Mouse (Mus musculus): ENCODE data around the gene U2af2. TPM values are rescaled to one million over a fixed set of nuclear protein-coding genes. Genes with fewer than 3 reads are reported as not detected.

The U2af2 gene
- polyA plus RNA-seq, 1 experiment from 2014 or later: 114 TPM

DNA sequence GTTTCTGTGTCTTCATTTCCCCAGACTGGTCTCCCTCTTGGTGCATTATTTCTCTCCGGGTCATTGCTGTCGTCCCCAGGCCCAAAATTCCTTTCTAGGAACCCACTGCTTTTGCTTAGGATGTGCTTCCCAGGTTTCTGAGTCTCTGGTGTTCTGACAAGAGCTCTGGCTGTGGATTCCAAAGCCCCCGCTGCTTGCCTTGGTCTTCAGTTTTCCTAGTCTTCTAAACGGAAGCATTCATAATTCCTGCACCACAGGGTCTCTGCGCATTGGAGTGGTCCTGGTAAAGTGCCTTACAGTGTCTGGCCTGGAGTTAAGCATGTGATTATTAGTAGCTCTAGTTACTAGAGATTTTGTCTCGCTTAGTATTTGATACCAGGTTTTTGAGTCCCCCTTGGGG is 18.9 kb downstream of the U2af2 start:
- Histone ChIP-seq H3K9ac (peak overlapping the region; percentile 98), H3K4me1 (replicated peaks) (peaks cover 40% of the 10 kb centered on the region), H3K27me3 (no peaks in the 10 kb centered on the region), H3K27ac (peak overlapping the region; percentile 93), H3K4me2 (peak overlapping the region; percentile 93), H3K9me3 (no peaks in the 10 kb centered on the region), H3K4me3 (peak overlapping the region; percentile 99), H3K36me3 (peaks cover 50% of the 10 kb centered on the region)
- WGBS: 21% methylated on average over 6 of the region's 6 CpGs
- no peak for ATAC-seq (ENCODE audit: low FRiP score)

DNA sequence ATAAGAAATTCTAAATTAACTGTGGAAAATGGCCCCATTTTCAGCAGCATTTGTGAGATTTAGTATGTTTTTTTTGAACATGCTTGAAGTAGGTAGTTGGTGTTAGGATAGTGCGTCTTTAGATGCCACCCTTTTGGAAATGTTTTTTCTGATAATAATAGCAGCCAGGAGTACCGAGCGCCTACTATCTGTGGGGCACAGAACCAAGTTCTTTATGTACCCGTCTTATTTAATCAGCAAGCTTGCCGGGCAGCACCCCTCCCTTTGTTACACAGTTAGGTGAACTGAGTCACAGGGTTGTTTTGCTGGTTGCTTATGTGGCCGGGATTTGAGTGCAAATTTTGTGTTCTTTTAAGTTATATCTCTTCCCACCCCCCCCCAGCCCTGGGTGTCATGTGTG is 19.3 kb downstream of the U2af2 start:
- no peaks in the 10 kb centered on the region for H3K27me3 ChIP-seq

DNA sequence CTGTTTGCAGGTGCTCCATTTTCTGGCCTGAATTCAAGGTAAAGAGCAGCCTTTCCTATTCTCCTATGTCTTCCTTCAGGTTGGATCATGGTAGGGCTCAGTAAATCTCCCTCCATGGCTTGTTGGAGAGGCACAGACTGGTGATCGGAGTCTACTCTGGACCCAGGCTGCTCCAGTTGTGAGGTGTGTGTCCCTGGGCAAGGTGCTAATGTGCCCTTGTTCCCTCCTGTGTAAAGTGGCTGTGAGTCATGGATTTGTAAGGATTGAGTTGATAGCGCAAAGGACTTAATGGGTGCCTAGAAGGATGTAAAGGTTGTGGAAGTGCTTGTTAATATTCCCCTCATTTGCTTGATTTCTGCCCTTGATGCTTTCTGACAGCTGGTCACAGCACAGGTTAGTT is 20.0 kb downstream of the U2af2 start:
- H3K4me1 ChIP-seq (replicated peaks): peaks cover 46% of the 10 kb centered on the region
- no peaks in the 10 kb centered on the region for H3K9me3 ChIP-seq
- 93% methylated on average over 2 of the region's 2 CpGs for WGBS
- ATAC-seq (ENCODE audit: low FRiP score): no peak
- no peaks in the 10 kb centered on the region for H3K27me3 ChIP-seq
- peak overlapping the region; percentile 9; the same call in 1 of the 2 replicates for H3K4me3 ChIP-seq
- peak overlapping the region; percentile 93; the same call in 1 of the 2 replicates for H3K4me2 ChIP-seq
- H3K9ac ChIP-seq: 0 out of 2 replicates have a peak overlapping the region, but pooled peaks have one; percentile 98
- peaks cover 47% of the 10 kb centered on the region for H3K36me3 ChIP-seq
- no peak overlapping the region for H3K27ac ChIP-seq

More for the DNA sequence above, 19.3 kb downstream of the U2af2 start:
- Histone ChIP-seq H3K4me3 (peak overlapping the region; percentile 99), H3K9ac (peak overlapping the region; percentile 98), H3K4me1 (replicated peaks) (peaks cover 43% of the 10 kb centered on the region), H3K9me3 (no peaks in the 10 kb centered on the region), H3K27ac (no peak overlapping the region), H3K36me3 (peaks cover 51% of the 10 kb centered on the region), H3K4me2 (peak overlapping the region; percentile 93)
- 68% methylated on average over 6 of the region's 6 CpGs for WGBS
- ATAC-seq (ENCODE audit: low FRiP score): no peak

DNA sequence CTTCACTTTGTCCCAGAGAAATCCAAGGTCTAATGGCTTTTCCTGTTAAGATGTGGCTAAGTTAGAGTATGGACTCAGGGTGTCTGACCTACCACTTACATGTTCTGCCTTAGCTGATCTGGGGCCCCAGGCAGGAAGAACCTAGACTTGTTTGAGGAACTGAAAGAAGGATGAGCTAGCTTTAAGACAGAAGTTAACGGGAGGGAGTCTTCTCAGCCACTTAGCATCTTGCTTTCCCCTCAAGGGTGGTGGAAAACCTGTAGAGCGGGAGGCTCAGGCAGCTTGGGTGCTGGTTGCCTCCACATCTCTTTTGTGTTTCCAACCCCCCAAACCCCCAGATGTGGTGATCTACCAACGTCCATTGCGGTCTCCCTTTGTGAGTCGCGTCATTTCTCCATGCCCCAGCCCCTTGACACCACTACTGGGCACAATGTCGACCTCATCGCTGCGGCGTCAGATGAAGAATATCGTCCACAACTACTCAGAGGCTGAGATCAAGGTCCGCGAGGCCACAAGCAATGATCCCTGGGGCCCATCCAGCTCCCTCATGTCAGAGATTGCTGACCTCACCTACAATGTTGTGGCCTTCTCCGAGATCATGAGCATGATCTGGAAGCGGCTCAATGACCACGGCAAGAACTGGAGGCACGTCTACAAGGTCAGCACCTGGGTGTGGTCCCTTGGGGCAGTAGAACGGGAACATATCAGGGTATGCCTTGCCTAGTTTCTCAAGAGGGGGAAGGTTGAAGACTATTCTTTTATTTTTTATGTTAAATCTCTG is 21.6 kb downstream of the U2af2 start:
- no peak overlapping the region for H3K4me2 ChIP-seq

DNA sequence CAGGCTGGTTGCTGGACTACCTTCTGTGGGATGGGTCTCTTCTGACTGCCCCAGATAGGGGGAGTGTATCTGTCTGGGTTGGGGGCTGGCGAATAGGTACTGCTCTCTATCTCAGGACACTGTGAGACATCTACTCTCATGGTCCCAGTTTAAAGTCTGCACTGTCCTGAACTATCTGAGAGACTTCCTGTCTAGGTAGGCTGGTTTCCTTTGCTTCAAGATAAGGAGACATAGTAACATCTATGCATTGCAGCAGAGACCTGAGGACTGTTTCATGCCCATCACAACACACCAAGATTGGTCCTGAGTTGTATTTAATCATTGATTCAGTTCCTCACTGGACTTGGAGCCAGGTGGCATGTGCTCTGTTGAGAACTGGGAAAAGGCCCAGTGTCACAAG is 23.6 kb downstream of the U2af2 start:
- 90% methylated on average over 1 of the region's 1 CpGs for WGBS
- ATAC-seq (ENCODE audit: low FRiP score): no peak
- peaks cover 44% of the 10 kb centered on the region for H3K36me3 ChIP-seq

More for the DNA sequence above, 21.6 kb downstream of the U2af2 start:
- no peak overlapping the region for H3K27ac ChIP-seq
- ATAC-seq (ENCODE audit: low FRiP score): no peak
- no peak overlapping the region for H3K9ac ChIP-seq
- peaks cover 42% of the 10 kb centered on the region for H3K36me3 ChIP-seq
- no peaks in the 10 kb centered on the region for H3K27me3 ChIP-seq
- no peaks in the 10 kb centered on the region for H3K9me3 ChIP-seq
- 94% methylated on average over 18 of the region's 18 CpGs for WGBS
- H3K4me3 ChIP-seq: no peak overlapping the region
- H3K4me1 ChIP-seq (replicated peaks): peaks cover 46% of the 10 kb centered on the region

DNA sequence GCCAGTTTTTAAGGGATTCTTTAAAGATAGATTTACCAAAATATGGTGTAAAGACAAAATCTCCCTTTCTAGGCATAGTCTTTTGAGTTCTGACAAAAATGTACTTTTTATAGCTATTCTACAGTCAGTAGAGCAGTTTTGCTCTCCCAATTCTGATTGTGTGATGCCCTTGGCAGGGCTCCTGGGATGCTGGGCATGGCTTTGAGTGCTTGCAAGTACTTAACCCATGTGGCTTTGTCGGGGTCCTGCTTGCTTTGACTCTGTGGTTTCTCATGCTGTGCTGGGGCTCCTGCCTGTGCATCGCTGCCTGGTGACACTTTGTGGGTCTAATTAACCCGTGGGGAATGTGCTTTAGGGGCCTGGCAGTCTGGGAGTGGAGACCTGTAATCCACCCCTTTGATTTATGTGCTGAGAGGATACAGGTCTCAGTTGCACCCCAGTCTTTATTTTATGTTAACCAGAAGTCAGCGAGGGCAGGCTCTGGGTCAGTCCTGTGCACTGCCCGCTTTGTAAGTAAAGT is 25.0 kb downstream of the U2af2 start:
- ATAC-seq (ENCODE audit: low FRiP score): no peak
- no peak overlapping the region for H3K4me3 ChIP-seq
- peaks cover 55% of the 10 kb centered on the region for H3K36me3 ChIP-seq
- no peak overlapping the region for H3K9ac ChIP-seq
- no peaks in the 10 kb centered on the region for H3K27me3 ChIP-seq
- 82% methylated on average over 5 of the region's 5 CpGs for WGBS
- peaks cover 32% of the 10 kb centered on the region for H3K4me1 ChIP-seq (replicated peaks)
- H3K4me2 ChIP-seq: no peak overlapping the region
- no peak overlapping the region for H3K27ac ChIP-seq
- H3K9me3 ChIP-seq: no peaks in the 10 kb centered on the region

More for the DNA sequence above, 23.6 kb downstream of the U2af2 start:
- no peak overlapping the region for H3K4me2 ChIP-seq
- H3K9me3 ChIP-seq: no peaks in the 10 kb centered on the region
- H3K27me3 ChIP-seq: no peaks in the 10 kb centered on the region
- no peak overlapping the region for H3K9ac ChIP-seq
- peaks cover 46% of the 10 kb centered on the region for H3K4me1 ChIP-seq (replicated peaks)
- no peak overlapping the region for H3K27ac ChIP-seq
- H3K4me3 ChIP-seq: no peak overlapping the region

DNA sequence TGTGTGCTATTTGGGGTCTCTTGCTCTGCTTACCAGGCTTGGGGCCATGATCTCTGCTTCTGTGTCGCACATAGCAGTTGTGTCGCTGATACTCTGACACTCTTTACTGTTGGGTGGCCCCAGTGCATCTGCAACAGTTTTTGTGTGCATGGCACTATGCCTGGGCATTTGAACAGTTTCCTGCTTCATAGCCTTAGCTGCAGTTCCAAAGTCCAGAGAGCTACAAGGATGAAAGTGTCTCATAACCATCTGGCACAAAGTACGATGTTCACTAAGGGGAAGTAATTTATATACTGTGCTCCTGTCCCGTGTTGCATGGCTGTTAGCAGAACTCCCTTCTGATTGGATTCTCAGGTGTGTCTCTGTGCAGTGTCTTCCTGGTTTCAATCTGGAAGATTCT is 25.9 kb downstream of the U2af2 start:
- H3K4me1 ChIP-seq (replicated peaks): peaks cover 25% of the 10 kb centered on the region
- WGBS: 92% methylated on average over 4 of the region's 4 CpGs
- H3K27ac ChIP-seq: no peak overlapping the region
- no peaks in the 10 kb centered on the region for H3K27me3 ChIP-seq
- H3K9ac ChIP-seq: 0 out of 2 replicates have a peak overlapping the region, but pooled peaks have one; percentile 31
- H3K4me3 ChIP-seq: no peak overlapping the region
- H3K36me3 ChIP-seq: peaks cover 64% of the 10 kb centered on the region
- no peak for ATAC-seq (ENCODE audit: low FRiP score)
- H3K9me3 ChIP-seq: no peaks in the 10 kb centered on the region
- H3K4me2 ChIP-seq: no peak overlapping the region

DNA sequence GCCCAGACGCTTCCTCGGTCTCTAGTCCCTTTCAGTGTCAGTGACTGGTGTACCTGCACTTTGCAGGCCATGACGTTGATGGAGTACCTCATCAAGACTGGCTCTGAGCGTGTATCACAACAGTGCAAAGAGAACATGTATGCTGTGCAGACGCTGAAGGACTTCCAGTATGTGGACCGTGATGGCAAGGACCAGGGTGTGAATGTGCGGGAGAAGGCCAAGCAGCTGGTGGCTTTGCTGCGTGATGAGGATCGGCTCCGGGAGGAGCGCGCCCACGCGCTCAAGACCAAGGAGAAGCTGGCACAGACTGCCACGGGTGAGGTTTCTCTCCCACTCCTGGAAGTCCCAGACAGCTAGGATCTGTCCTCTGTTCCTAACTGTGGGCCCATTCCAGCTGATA is 27.9 kb downstream of the U2af2 start:
- no peak overlapping the region for H3K4me3 ChIP-seq
- H3K4me2 ChIP-seq: no peak overlapping the region
- H3K27ac ChIP-seq: no peak overlapping the region
- H3K9ac ChIP-seq: no peak overlapping the region
- H3K27me3 ChIP-seq: no peaks in the 10 kb centered on the region
- peaks cover 8% of the 10 kb centered on the region; the same call in 1 of the 2 replicates for H3K4me1 ChIP-seq (replicated peaks)
- peaks cover 74% of the 10 kb centered on the region for H3K36me3 ChIP-seq
- no peak for ATAC-seq (ENCODE audit: low FRiP score)
- 95% methylated on average over 15 of the region's 15 CpGs for WGBS
- no peaks in the 10 kb centered on the region for H3K9me3 ChIP-seq

DNA sequence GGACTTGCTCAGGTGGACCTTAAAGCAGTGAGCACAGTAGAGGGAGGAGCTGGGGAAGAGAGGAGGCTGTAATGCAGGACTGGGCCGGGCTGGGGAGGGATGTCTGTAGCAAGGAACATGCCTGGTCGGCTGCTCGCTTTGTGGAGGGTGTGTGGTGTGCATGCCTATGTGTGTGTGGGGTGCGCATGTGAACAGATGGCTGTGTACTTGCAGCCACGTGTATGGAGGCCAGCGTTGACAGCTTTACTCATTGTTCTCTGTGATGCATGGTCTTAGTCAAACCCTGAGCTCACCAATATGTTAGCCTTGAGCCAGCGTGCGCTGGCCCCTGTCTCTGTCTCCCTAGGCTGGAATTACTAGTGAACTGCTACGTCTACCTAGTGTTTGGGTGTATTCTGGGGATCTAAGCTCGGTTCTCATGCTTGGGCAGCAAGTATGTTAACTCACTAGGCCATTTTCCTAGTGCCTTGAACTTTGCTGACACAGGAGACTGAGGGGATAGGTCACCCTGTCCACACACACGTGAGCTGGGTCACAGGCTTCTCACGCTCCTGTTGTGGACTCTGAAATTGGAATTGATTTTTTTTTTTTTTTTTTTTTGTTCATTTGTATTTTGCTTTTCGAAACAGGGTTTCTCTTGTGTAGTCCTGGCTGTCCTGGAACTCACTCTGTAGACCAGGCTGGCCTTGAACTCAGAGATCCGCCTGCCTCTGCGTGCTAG is 29.2 kb downstream of the U2af2 start:
- Histone ChIP-seq H3K4me2 (no peak overlapping the region), H3K36me3 (peaks cover 76% of the 10 kb centered on the region), H3K4me1 (replicated peaks) (peaks cover 4% of the 10 kb centered on the region; the same call in 1 of the 2 replicates), H3K4me3 (no peak overlapping the region), H3K9me3 (no peaks in the 10 kb centered on the region), H3K9ac (peak overlapping the region; percentile 19; the same call in 1 of the 2 replicates), H3K27me3 (no peaks in the 10 kb centered on the region), H3K27ac (no peak overlapping the region)
- ATAC-seq (ENCODE audit: low FRiP score): no peak
- 91% methylated on average over 15 of the region's 15 CpGs for WGBS

DNA sequence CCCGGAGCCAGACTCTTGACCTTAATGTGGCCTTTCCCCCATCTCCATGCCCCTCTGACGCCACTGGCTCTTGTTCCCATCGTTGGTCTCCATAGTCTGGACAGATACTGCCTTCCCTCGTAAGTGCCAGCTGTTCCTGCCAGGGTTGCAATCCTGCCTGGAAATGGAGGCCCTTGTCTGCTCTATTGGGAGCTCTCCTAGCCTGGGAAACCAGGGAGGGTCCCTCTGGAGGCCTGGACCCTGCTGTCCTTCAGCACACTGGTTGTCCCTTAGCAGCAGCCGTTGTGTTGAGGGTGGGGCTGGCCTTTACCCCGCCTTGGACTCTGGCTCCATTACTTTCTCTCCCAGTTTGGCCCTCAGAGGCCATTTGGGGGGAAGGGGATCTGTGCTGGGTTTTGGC is 30.4 kb downstream of the U2af2 start:
- Histone ChIP-seq H3K27me3 (no peaks in the 10 kb centered on the region), H3K4me2 (no peak overlapping the region), H3K9me3 (no peaks in the 10 kb centered on the region), H3K36me3 (peaks cover 78% of the 10 kb centered on the region), H3K4me3 (no peak overlapping the region), H3K27ac (no peak overlapping the region), H3K9ac (no peak overlapping the region), H3K4me1 (replicated peaks) (no peaks in the 10 kb centered on the region)
- ATAC-seq (ENCODE audit: low FRiP score): no peak
- 87% methylated on average over 6 of the region's 6 CpGs for WGBS

DNA sequence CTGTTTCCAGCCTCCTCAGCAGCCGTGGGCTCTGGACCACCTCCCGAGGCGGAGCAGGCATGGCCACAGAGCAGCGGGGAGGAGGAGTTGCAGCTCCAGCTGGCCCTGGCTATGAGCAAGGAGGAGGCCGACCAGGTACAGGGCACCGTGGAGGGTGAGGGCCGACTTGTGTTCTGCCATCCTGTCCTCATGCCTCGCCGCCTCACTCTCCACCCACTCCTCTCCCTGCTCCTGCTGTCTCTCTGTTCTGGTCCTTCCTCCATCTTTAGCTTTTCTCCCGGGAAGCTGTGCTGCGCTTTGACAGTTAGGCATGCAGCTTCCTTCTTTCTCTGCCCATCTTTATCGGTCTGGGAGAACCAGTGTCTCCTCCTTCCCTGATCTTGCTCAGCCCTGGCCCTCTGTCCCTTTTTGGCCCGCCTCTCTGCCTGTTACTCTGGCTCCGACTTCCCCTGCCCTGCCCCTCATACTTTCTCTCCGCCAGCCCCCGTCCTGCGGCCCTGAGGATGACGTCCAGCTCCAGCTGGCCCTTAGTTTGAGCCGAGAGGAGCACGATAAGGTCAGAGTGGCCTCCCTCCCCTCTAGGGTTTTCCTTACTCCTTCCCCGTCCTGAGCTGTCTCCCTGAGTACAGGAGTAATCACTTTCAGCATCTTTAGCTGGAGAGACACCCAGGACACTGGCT is 31.0 kb downstream of the U2af2 start:
- no peak for ATAC-seq (ENCODE audit: low FRiP score)
- Histone ChIP-seq H3K27ac (no peak overlapping the region), H3K4me3 (no peak overlapping the region), H3K27me3 (no peaks in the 10 kb centered on the region), H3K9me3 (no peaks in the 10 kb centered on the region), H3K4me1 (replicated peaks) (no peaks in the 10 kb centered on the region), H3K36me3 (peaks cover 79% of the 10 kb centered on the region), H3K9ac (no peak overlapping the region), H3K4me2 (no peak overlapping the region)
- 84% methylated on average over 21 of the region's 21 CpGs for WGBS

DNA sequence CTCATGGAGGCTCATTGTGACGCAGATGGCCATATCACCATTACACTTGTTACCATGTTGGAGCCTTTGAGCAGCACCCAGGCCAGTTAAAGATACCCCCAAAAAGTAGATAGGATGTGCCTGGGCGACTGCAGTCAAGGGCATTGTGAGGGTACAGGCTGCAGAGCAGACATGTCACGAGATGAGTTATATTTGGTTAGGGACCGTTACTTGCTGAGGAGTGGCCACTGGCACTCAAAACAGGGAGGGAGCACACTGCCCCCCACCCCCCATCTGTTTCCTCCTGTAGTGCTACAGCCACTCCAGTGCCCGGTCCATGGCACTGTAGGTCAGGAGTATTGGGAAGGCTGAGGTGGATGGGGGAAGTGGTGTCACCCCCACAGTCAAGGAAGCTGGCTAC is 36.8 kb downstream of the U2af2 start:
- Histone ChIP-seq H3K9ac (no peak overlapping the region), H3K27me3 (no peaks in the 10 kb centered on the region), H3K4me1 (replicated peaks) (no peaks in the 10 kb centered on the region), H3K36me3 (peaks cover 62% of the 10 kb centered on the region), H3K4me2 (no peak overlapping the region), H3K9me3 (no peaks in the 10 kb centered on the region), H3K27ac (no peak overlapping the region), H3K4me3 (no peak overlapping the region)
- ATAC-seq (ENCODE audit: low FRiP score): no peak
- 91% methylated on average over 5 of the region's 5 CpGs for WGBS

All from hindbrain, embryonic 13.5 days (tissue).